ENCODE assay signal across 8 mouse cellular contexts in the genomic region with DNA sequence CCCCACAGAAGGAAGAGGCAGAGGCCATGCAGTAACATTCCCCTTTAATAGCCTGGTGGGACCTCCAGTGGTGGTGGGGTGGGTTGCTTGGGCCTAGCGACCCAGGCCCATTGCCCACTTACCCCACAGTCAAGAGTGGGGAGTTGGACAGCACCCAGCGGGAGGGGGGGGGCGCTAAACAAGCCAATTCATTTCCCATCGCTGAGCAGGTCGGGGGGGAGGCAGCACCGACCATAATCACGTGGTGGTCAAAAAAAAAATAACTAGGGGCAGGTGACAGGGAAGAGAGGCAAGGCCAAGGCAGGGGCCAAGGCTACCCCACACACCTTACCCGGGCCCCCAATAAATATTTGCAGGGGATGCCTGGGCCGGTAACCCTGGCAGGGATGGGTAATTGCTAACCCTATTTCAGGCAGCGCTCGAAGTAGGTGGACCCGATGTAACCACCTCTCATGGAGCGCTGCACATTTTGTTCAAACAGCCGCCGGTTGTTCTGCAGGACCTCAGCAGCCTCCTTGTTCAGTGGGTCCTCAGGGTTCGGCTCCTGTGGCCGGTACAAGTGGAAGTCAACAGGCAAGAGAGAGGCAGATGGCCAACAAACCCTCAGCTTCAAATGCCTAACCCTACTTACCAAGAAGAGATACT. TPM values are rescaled to one million over a fixed set of nuclear protein-coding genes. Genes with fewer than 3 reads are reported as not detected.
DNase-seq lines count a peak whose midpoint lies in the region; ATAC-seq and TF ChIP-seq lines count a peak whose summit lies in the region.

No protein-coding gene starts in this region.

- DNase-seq in heart, postnatal 0 days (ENCODE audit: low spot score), result no peak
- no peak for DNase-seq in heart, adult 11 months
- no peak for DNase-seq in limb, embryonic 14.5 days (ENCODE audit: low spot score)
- DNase-seq in retina, postnatal 1 day, result no peak

- no peak for TF ChIP-seq EP300 in heart, postnatal 0 days (IDR thresholded peaks at IDR 0.05; ENCODE audit: low read depth)
- no peak for TF ChIP-seq EP300 in ES-Bruce4 (IDR thresholded peaks at IDR 0.05; ENCODE audit: insufficient read depth, low read depth, low read length)

- TF ChIP-seq POLR2A in ES-Bruce4 (IDR thresholded peaks at IDR 0.05; ENCODE audit: insufficient read depth, low read length), result no peak
- no peak for TF ChIP-seq POLR2A in limb, embryonic 14.5 days (IDR thresholded peaks at IDR 0.05; ENCODE audit: borderline replicate concordance, extremely low read depth, insufficient read depth, insufficient read length)

- WGBS in heart, postnatal 0 days, result 88% methylated on average over 17 of the region's 17 CpGs
- WGBS in embryonic facial prominence, embryonic 13.5 days, result 83% methylated on average over 17 of the region's 17 CpGs
- 88% methylated on average over 17 of the region's 17 CpGs for WGBS in limb, embryonic 14.5 days

- no peaks in the 10 kb centered on the region for H3K9me3 ChIP-seq in heart, postnatal 0 days (replicated peaks; ENCODE audit: control insufficient read depth, low read length)
- no peaks in the 10 kb centered on the region for H3K9me3 ChIP-seq in ES-Bruce4 (replicated peaks; ENCODE audit: control insufficient read depth, insufficient read depth, low read length, poor library complexity, severe bottlenecking)
- no peaks in the 10 kb centered on the region for H3K9me3 ChIP-seq in embryonic facial prominence, embryonic 13.5 days
- no peaks in the 10 kb centered on the region for H3K9me3 ChIP-seq in limb, embryonic 14.5 days (ENCODE audit: control insufficient read depth, low read length)

- TF ChIP-seq CTCF in heart, postnatal 0 days (IDR thresholded peaks at IDR 0.05; ENCODE audit: low read depth), result no peak
- no peak for TF ChIP-seq CTCF in ES-Bruce4 (IDR thresholded peaks at IDR 0.05; ENCODE audit: low read depth, low read length)

- no peaks in the 10 kb centered on the region for H3K27me3 ChIP-seq in heart, postnatal 0 days (ENCODE audit: control insufficient read depth, insufficient read depth, low read length)
- no peaks in the 10 kb centered on the region for H3K27me3 ChIP-seq in ES-Bruce4 (ENCODE audit: control insufficient read depth, insufficient read depth, low read length, poor library complexity, severe bottlenecking)
- no peaks in the 10 kb centered on the region for H3K27me3 ChIP-seq in embryonic facial prominence, embryonic 13.5 days
- H3K27me3 ChIP-seq in limb, embryonic 14.5 days (ENCODE audit: control insufficient read depth, insufficient read depth, low read length), result no peaks in the 10 kb centered on the region

- no peak overlapping the region for H3K9ac ChIP-seq in heart, postnatal 0 days (replicated peaks; ENCODE audit: low read depth, low read length)
- peak overlapping the region; percentile 40 for H3K9ac ChIP-seq in ES-Bruce4 (ENCODE audit: low read depth, poor library complexity, severe bottlenecking)
- peak overlapping the region; percentile 99; the same call in 1 of the 2 replicates for H3K9ac ChIP-seq in embryonic facial prominence, embryonic 13.5 days
- H3K9ac ChIP-seq in limb, embryonic 14.5 days (ENCODE audit: low read depth, low read length, severe bottlenecking), result peak overlapping the region; percentile 80; the same call in 1 of the 2 replicates

- no peak overlapping the region for H3K4me3 ChIP-seq in heart, postnatal 0 days (ENCODE audit: low read depth, low read length)
- H3K4me3 ChIP-seq in ES-Bruce4 (ENCODE audit: low read depth, low read length), result peak overlapping the region; percentile 44
- H3K4me3 ChIP-seq in embryonic facial prominence, embryonic 13.5 days, result peak overlapping the region; percentile 56
- H3K4me3 ChIP-seq in limb, embryonic 14.5 days (replicated peaks; ENCODE audit: low read length), result peak overlapping the region; percentile 59; the same call in 1 of the 2 replicates

- H3K27ac ChIP-seq in heart, postnatal 0 days (ENCODE audit: low read depth), result peak overlapping the region; percentile 94; the same call in 1 of the 2 replicates
- H3K27ac ChIP-seq in ES-Bruce4 (ENCODE audit: insufficient read depth, low read length), result peak overlapping the region; percentile 69
- H3K27ac ChIP-seq in embryonic facial prominence, embryonic 13.5 days, result peak overlapping the region; percentile 92
- H3K27ac ChIP-seq in limb, embryonic 14.5 days (replicated peaks; ENCODE audit: low read depth, low read length), result peak overlapping the region; percentile 61; the same call in 1 of the 2 replicates

- H3K36me3 ChIP-seq in heart, postnatal 0 days (replicated peaks; ENCODE audit: control insufficient read depth, insufficient read depth, low read length), result peaks cover 35% of the 10 kb centered on the region
- H3K36me3 ChIP-seq in ES-Bruce4 (ENCODE audit: control insufficient read depth, insufficient read depth, low read length, poor library complexity, severe bottlenecking), result peaks cover 33% of the 10 kb centered on the region
- peaks cover 50% of the 10 kb centered on the region for H3K36me3 ChIP-seq in embryonic facial prominence, embryonic 13.5 days
- peaks cover 53% of the 10 kb centered on the region for H3K36me3 ChIP-seq in limb, embryonic 14.5 days (ENCODE audit: control insufficient read depth, insufficient read depth, low read length)

- no peak for ATAC-seq in heart, postnatal 0 days (ENCODE audit: insufficient read depth, low read depth)
- ATAC-seq in embryonic facial prominence, embryonic 13.5 days (ENCODE audit: insufficient number of reproducible peaks, insufficient read depth, low FRiP score, low TSS enrichment, low read depth), result no peak
- ATAC-seq in limb, embryonic 14.5 days (ENCODE audit: low FRiP score, low read depth), result no peak
- no peak for ATAC-seq in granulocyte monocyte progenitor cell, adult 5-6 weeks (replicated peaks; ENCODE audit: poor library complexity, severe bottlenecking)
- no peak for ATAC-seq in monocyte, adult 5-6 weeks (replicated peaks; ENCODE audit: insufficient number of reproducible peaks, low FRiP score, low TSS enrichment, poor library complexity, severe bottlenecking)

- H3K4me1 ChIP-seq in heart, postnatal 0 days (ENCODE audit: control insufficient read depth, insufficient read depth), result peaks cover 32% of the 10 kb centered on the region
- H3K4me1 ChIP-seq in ES-Bruce4 (ENCODE audit: control insufficient read depth, insufficient read depth, low read length), result no peaks in the 10 kb centered on the region
- peaks cover 47% of the 10 kb centered on the region for H3K4me1 ChIP-seq in embryonic facial prominence, embryonic 13.5 days
- peaks cover 19% of the 10 kb centered on the region for H3K4me1 ChIP-seq in limb, embryonic 14.5 days (ENCODE audit: control insufficient read depth, insufficient read depth, low read length)

- peak overlapping the region; percentile 92; the same call in 1 of the 2 replicates for H3K4me2 ChIP-seq in heart, postnatal 0 days (ENCODE audit: low read depth, low read length)
- H3K4me2 ChIP-seq in embryonic facial prominence, embryonic 13.5 days, result peak overlapping the region; percentile 85
- peak overlapping the region; percentile 92 for H3K4me2 ChIP-seq in limb, embryonic 14.5 days (replicated peaks; ENCODE audit: low read depth, low read length, severe bottlenecking)

RNA-seq across cellular contexts. Expression of a gene that starts 0.7 kb away (rescaled TPM):
- 48.2 and 72.1 TPM in 2 replicates for total RNA-seq in heart, postnatal 0 days (2014; rRNA removed; ENCODE audit: low replicate concordance)
- polyA plus RNA-seq in heart, postnatal 0 days (2015; fragmentation: Nextera tagmentation; extraction: Ambion mirVana), result 181 and 183 TPM in 2 replicates
- polyA plus RNA-seq in ES-Bruce4 (2011; ENCODE audit: insufficient read depth, insufficient read length, low read depth, missing spikeins), result 153 and 159 TPM in 2 replicates
- 129 and 137 TPM in 2 replicates for polyA plus RNA-seq in embryonic facial prominence, embryonic 13.5 days (2015; fragmentation: Nextera tagmentation; extraction: Ambion mirVana)
- polyA plus RNA-seq in limb, embryonic 14.5 days (2012; rRNA removed), result 97.3 and 151 TPM in 2 replicates
- 164 TPM in 2 replicates for polyA plus RNA-seq in limb, embryonic 14.5 days (2014; fragmentation: Nextera tagmentation; extraction: Ambion mirVana)
- total RNA-seq in granulocyte monocyte progenitor cell, adult 5-6 weeks (2014; fragmentation: Nextera tagmentation), result 117 and 163 TPM in 2 replicates
- total RNA-seq in granulocyte monocyte progenitor cell, adult 5-6 weeks (2017), result 162 and 196 TPM in 2 replicates
- 277 to 386 TPM (median 313 TPM) in 3 replicates for total RNA-seq in monocyte, adult 5-6 weeks (2017)

RNA-seq across cellular contexts. Expression of a gene that starts 2.7 kb away (rescaled TPM):
- 290 and 312 TPM in 2 replicates for total RNA-seq in heart, postnatal 0 days (2014; rRNA removed; ENCODE audit: low replicate concordance)
- 116 and 127 TPM in 2 replicates for polyA plus RNA-seq in heart, postnatal 0 days (2015; fragmentation: Nextera tagmentation; extraction: Ambion mirVana)
- 195 and 239 TPM in 2 replicates for polyA plus RNA-seq in ES-Bruce4 (2011; ENCODE audit: insufficient read depth, insufficient read length, low read depth, missing spikeins)
- 74.0 and 97.2 TPM in 2 replicates for polyA plus RNA-seq in embryonic facial prominence, embryonic 13.5 days (2015; fragmentation: Nextera tagmentation; extraction: Ambion mirVana)
- 294 and 308 TPM in 2 replicates for polyA plus RNA-seq in limb, embryonic 14.5 days (2012; rRNA removed)
- polyA plus RNA-seq in limb, embryonic 14.5 days (2014; fragmentation: Nextera tagmentation; extraction: Ambion mirVana), result 159 and 165 TPM in 2 replicates
- total RNA-seq in granulocyte monocyte progenitor cell, adult 5-6 weeks (2014; fragmentation: Nextera tagmentation), result 196 and 197 TPM in 2 replicates
- total RNA-seq in granulocyte monocyte progenitor cell, adult 5-6 weeks (2017), result 126 and 132 TPM in 2 replicates
- 44.8 to 67.8 TPM (median 54.9 TPM) in 3 replicates for total RNA-seq in monocyte, adult 5-6 weeks (2017)

RNA-seq across cellular contexts. Expression of a gene that starts 19.2 kb away (rescaled TPM):
- 2.7 and 8.4 TPM in 2 replicates for total RNA-seq in heart, postnatal 0 days (2014; rRNA removed; ENCODE audit: low replicate concordance)
- polyA plus RNA-seq in heart, postnatal 0 days (2015; fragmentation: Nextera tagmentation; extraction: Ambion mirVana), result 0.70 and 0.83 TPM in 2 replicates
- 0.90 and 0.93 TPM in 2 replicates for polyA plus RNA-seq in ES-Bruce4 (2011; ENCODE audit: insufficient read depth, insufficient read length, low read depth, missing spikeins)
- 4.1 and 4.4 TPM in 2 replicates for polyA plus RNA-seq in embryonic facial prominence, embryonic 13.5 days (2015; fragmentation: Nextera tagmentation; extraction: Ambion mirVana)
- 5.3 and 7.1 TPM in 2 replicates for polyA plus RNA-seq in limb, embryonic 14.5 days (2012; rRNA removed)
- 1.9 and 2.5 TPM in 2 replicates for polyA plus RNA-seq in limb, embryonic 14.5 days (2014; fragmentation: Nextera tagmentation; extraction: Ambion mirVana)
- total RNA-seq in granulocyte monocyte progenitor cell, adult 5-6 weeks (2014; fragmentation: Nextera tagmentation), result 0.43 TPM in 1 of 2 replicates, not detected in the other
- total RNA-seq in granulocyte monocyte progenitor cell, adult 5-6 weeks (2017), result 0.30 and 0.57 TPM in 2 replicates
- 0.19 to 0.48 TPM in 2 of 3 replicates, not detected in the other for total RNA-seq in monocyte, adult 5-6 weeks (2017)

RNA-seq across cellular contexts. Expression of a gene that starts 25.5 kb away (rescaled TPM):
- 16.9 and 29.2 TPM in 2 replicates for total RNA-seq in heart, postnatal 0 days (2014; rRNA removed; ENCODE audit: low replicate concordance)
- 9.5 and 10.5 TPM in 2 replicates for polyA plus RNA-seq in heart, postnatal 0 days (2015; fragmentation: Nextera tagmentation; extraction: Ambion mirVana)
- 14.0 and 22.7 TPM in 2 replicates for polyA plus RNA-seq in ES-Bruce4 (2011; ENCODE audit: insufficient read depth, insufficient read length, low read depth, missing spikeins)
- polyA plus RNA-seq in embryonic facial prominence, embryonic 13.5 days (2015; fragmentation: Nextera tagmentation; extraction: Ambion mirVana), result 27.1 and 27.2 TPM in 2 replicates
- polyA plus RNA-seq in limb, embryonic 14.5 days (2012; rRNA removed), result 29.3 and 46.7 TPM in 2 replicates
- polyA plus RNA-seq in limb, embryonic 14.5 days (2014; fragmentation: Nextera tagmentation; extraction: Ambion mirVana), result 25.5 and 25.8 TPM in 2 replicates
- 8.5 and 19.8 TPM in 2 replicates for total RNA-seq in granulocyte monocyte progenitor cell, adult 5-6 weeks (2014; fragmentation: Nextera tagmentation)
- total RNA-seq in granulocyte monocyte progenitor cell, adult 5-6 weeks (2017), result 4.9 and 11.9 TPM in 2 replicates
- total RNA-seq in monocyte, adult 5-6 weeks (2017), result 3.6 to 5.7 TPM (median 3.8 TPM) in 3 replicates

RNA-seq across cellular contexts. Expression of a gene that starts 36.4 kb away (rescaled TPM):
- total RNA-seq in heart, postnatal 0 days (2014; rRNA removed; ENCODE audit: low replicate concordance), result 279 and 309 TPM in 2 replicates
- polyA plus RNA-seq in heart, postnatal 0 days (2015; fragmentation: Nextera tagmentation; extraction: Ambion mirVana), result 67.8 and 69.9 TPM in 2 replicates
- polyA plus RNA-seq in ES-Bruce4 (2011; ENCODE audit: insufficient read depth, insufficient read length, low read depth, missing spikeins), result 1,087 and 1,151 TPM in 2 replicates
- 327 and 337 TPM in 2 replicates for polyA plus RNA-seq in embryonic facial prominence, embryonic 13.5 days (2015; fragmentation: Nextera tagmentation; extraction: Ambion mirVana)
- polyA plus RNA-seq in limb, embryonic 14.5 days (2012; rRNA removed), result 610 and 816 TPM in 2 replicates
- 408 and 456 TPM in 2 replicates for polyA plus RNA-seq in limb, embryonic 14.5 days (2014; fragmentation: Nextera tagmentation; extraction: Ambion mirVana)
- 599 and 728 TPM in 2 replicates for total RNA-seq in granulocyte monocyte progenitor cell, adult 5-6 weeks (2014; fragmentation: Nextera tagmentation)
- 489 and 493 TPM in 2 replicates for total RNA-seq in granulocyte monocyte progenitor cell, adult 5-6 weeks (2017)
- 150 to 169 TPM (median 158 TPM) in 3 replicates for total RNA-seq in monocyte, adult 5-6 weeks (2017)
